Mouse (Mus musculus): ENCODE measurements at regions not wholly inside any gene's neighbourhood (a gene's known extent, or its start where the extent isn't known, plus 50 kb on each side); places are given as distances from the start of the nearest gene placed in this dataset.

DNA sequence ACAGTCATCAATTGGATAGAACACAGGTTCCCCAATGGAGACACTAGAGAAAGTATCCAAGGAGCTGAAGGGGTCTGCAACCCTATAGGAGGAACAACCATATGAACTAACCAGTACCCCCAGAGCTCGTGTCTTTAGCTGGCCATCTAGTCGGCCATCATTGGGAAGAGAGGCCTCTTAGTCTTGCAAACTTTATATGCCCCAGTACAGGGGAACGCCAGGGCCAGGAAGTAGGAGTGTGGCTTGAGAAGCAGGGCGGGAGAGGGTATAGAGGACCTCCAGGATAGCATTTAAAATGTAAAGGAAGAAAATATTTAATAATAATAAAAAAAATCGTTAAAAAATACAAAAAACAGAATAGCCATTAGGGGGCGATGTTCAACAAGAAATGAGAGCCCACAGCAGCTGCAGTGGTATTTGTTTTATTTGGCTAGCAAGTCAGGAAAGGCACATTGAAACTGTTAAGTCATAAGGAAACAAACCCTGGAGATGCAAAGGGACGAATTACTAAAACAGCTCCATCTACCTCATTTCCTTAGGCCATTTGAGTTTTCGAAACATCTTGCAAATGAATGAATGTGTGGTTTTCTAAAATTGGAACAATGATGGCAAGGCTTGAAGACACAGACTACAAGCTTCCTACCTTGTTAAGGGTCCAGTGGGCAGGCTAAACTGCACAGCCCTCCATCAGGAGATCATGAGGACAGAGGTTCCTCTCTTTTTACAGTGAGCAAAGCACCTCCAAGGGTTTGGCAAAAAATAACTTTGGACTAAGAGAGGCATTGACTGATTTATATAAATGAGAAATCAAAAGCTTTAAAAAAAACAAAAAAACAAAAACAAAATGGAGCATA lies 350.7 kb upstream of the Rasa1 start:
- POLR2A ChIA-PET = interaction anchor here in 1 of 4 experiments (0.6 kb wide), 1 partner anchor 9 kb away, joined by 3 read pairs; no protein-coding TSS in a partner anchor
- CTCF ChIA-PET = interaction anchor here in 2 of 4 experiments (0.6 to 1.1 kb wide), 4 partner anchors 74 to 818 kb away, joined by 3 to 4 read pairs (median 3); no protein-coding TSS in a partner anchor

DNA sequence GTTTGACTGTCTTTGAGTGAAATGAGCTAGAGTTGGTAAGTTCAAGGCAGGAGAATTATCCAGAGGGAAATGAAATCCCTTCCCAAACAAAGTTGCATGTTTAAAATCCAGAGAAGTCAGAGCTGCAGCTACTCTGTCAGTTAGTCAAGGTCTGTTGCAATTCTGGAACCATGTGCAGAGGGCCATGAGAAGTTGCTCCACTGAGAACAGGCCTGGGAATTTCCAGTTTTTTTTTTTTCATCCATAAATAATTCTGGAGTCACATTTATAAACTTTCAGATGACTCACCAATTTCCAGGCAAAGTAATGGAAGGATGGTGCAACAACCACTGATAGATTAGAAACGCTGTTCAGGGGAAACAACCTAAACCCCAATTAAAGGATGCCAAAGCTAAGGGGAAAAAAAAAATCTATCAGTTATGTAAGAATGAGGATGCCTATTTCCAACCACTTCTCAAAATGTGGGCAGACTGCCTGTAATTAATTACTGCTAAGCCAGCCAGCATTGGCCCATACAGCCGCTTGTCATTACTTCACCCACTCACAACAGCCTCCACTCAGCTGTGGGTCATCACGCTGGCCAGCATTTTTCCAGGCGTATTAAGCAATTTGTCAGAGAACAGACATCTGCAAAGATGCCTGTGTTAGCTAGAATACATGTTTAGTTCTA lies 340.7 kb upstream of the Rasa1 start:
- ChIA-PET POLR2A (interaction anchor here in 1 of 4 experiments (0.7 kb wide), 1 partner anchor 1758 kb away, joined by 3 read pairs; no protein-coding TSS in a partner anchor), CTCF (no interaction called here)
